Mouse (Mus musculus) CH12.LX (cell line): Measurements from ENCODE around the gene Slc47a1.

Experiments
- CTCF ChIP-seq, 2 experiments: IDR thresholded peaks in 1 of 2; conservative IDR thresholded peaks in 1 of 2; 2 replicates each; pipeline ENCODE4 v1.5.1; 2011 to 2012; ENCODE audit warnings: low read depth in 2 of 2, low read length in 2 of 2, improper control_type of control experiment in 1 of 2, inconsistent platforms in 1 of 2, mild to moderate bottlenecking in 1 of 2, moderate library complexity in 1 of 2
- ELF1 ChIP-seq: IDR thresholded peaks from 2 replicates; pipeline ENCODE4 v1.6.1; 2014; ENCODE audit warnings: low read depth, mild to moderate bottlenecking, inconsistent platforms, low read length, improper control_type of control experiment
- HCFC1 ChIP-seq: IDR thresholded peaks from 2 replicates; pipeline ENCODE4 v1.6.1; 2012; ENCODE audit warnings: low read depth, mild to moderate bottlenecking, inconsistent platforms, low read length, improper control_type of control experiment
- MYC ChIP-seq: IDR thresholded peaks from 2 replicates; pipeline ENCODE4 v1.6.1; 2011; ENCODE audit warnings: low read depth, mild to moderate bottlenecking, improper control_type of control experiment, low read length
- POLR2A ChIP-seq: IDR thresholded peaks from 2 replicates; pipeline ENCODE4 v1.6.1; 2011; ENCODE audit warnings: low read depth, mild to moderate bottlenecking, improper control_type of control experiment, low read length
- RCOR1 ChIP-seq: conservative IDR thresholded peaks from 2 replicates; pipeline ENCODE4 v1.6.1; 2012; ENCODE audit warnings: low read depth, mild to moderate bottlenecking, inconsistent platforms, low read length, improper control_type of control experiment
- SIN3A ChIP-seq: IDR thresholded peaks from 2 replicates; pipeline ENCODE4 v1.6.1; 2012; ENCODE audit warnings: low read length, improper control_type of control experiment, inconsistent platforms
- TBP ChIP-seq: conservative IDR thresholded peaks from 2 replicates; pipeline ENCODE4 v1.6.1; 2011; ENCODE audit warnings: low read depth, low read length, improper control_type of control experiment
- ZMIZ1 ChIP-seq: IDR thresholded peaks from 2 replicates; pipeline ENCODE4 v1.6.1; 2012; ENCODE audit warnings: low read depth, mild to moderate bottlenecking, inconsistent platforms, low read length, improper control_type of control experiment
- ZNF384 ChIP-seq: IDR thresholded peaks from 2 replicates; pipeline ENCODE4 v1.6.1; 2012; ENCODE audit warnings: low read depth, low read length, improper control_type of control experiment, inconsistent platforms

DNA sequence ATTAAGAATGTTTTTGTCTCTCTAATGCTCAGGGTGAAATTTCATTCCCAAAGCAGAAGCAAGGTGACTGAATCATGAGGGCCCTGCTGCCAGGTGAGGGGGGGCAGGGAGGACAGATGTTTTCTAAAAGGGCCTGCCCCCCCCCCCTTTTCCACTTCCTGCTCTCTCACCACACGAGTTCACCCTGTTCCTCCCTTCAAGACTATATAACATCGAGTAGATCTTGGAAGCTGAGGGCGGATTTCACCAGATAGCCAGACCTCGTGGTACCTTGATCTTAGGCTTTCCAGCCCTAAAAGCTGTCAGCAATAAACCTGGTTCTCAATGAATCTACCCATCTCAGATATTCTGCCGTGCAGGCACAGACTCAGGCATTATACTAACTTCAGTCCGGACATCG lies 67.8 kb downstream of the Slc47a1 start:
- TF ChIP-seq ZNF384 (no peak), ZMIZ1 (no peak), ELF1 (no peak), RCOR1 (no peak), POLR2A (no peak), MYC (no peak), HCFC1 (no peak), TBP (no peak), CTCF (conservative IDR thresholded peaks at IDR 0.05 in 1 of 2, IDR thresholded peaks at IDR 0.05 in 1 of 2; ENCODE audit: low read depth in 2 of 2, low read length in 2 of 2) (no peak), SIN3A (no peak)
